Mouse (Mus musculus): ENCODE measurements around the gene Col11a2. TPM values are rescaled to one million over a fixed set of nuclear protein-coding genes. Genes with fewer than 3 reads are reported as not detected.
"Not testable (repeated sequence)": the region's sequence is repeated elsewhere in the genome, so short reads cannot be mapped to it uniquely, and the experiment has no call there.

Gene Col11a2
- total RNA-seq, 1 experiment: 1.4 TPM

GRCm38 (mm10) chr17:33998697-33999096, 40.5 kb upstream of the Col11a2 start:
- H3K9ac ChIP-seq (ENCODE audit: insufficient read depth, low read depth, low read length, poor library complexity, severe bottlenecking); in situ Hi-C loops (cut with MboI; ENCODE audit: low sequenced_read_pairs in 2 of 2, unreplicated experiment in 2 of 2); H3K4me3 ChIP-seq (ENCODE audit: insufficient read depth in 1 of 2, low read depth in 1 of 2, low read length in 2 of 2, poor library complexity in 1 of 2, severe bottlenecking in 1 of 2); H3K36me3 ChIP-seq (ENCODE audit: control insufficient read depth, insufficient read depth, low read length, poor library complexity, severe bottlenecking); H3K27ac ChIP-seq (ENCODE audit: insufficient read depth, low read depth, low read length, poor library complexity, severe bottlenecking); H3K4me1 ChIP-seq (ENCODE audit: control insufficient read depth in 2 of 2, insufficient read depth in 2 of 2, low read length in 2 of 2, poor library complexity in 1 of 2); H3K9me3 ChIP-seq (ENCODE audit: control insufficient read depth, insufficient read depth, low read depth, low read length); DNase-seq (ENCODE audit: low read depth, low spot score): not testable (repeated sequence)
- peak; percentile 88 for TF ChIP-seq ZNF384 (IDR thresholded peaks at IDR 0.05; ENCODE audit: low read depth, low read length)

GRCm38 (mm10) chr17:33999341-34000149, 39.7 kb upstream of the Col11a2 start:
- Histone ChIP-seq H3K9me3 (ENCODE audit: control insufficient read depth, insufficient read depth, low read depth, low read length) (no peaks in the 10 kb centered on the region), H3K4me1 (ENCODE audit: control insufficient read depth in 2 of 2, insufficient read depth in 2 of 2, low read length in 2 of 2, poor library complexity in 1 of 2) (no peaks in the 10 kb centered on the region), H3K4me3 (ENCODE audit: insufficient read depth in 1 of 2, low read depth in 1 of 2, low read length in 2 of 2, poor library complexity in 1 of 2, severe bottlenecking in 1 of 2) (peak overlapping the region; percentile 59 to 69), H3K27ac (ENCODE audit: insufficient read depth, low read depth, low read length, poor library complexity, severe bottlenecking) (no peak overlapping the region), H3K9ac (ENCODE audit: insufficient read depth, low read depth, low read length, poor library complexity, severe bottlenecking) (peak overlapping the region; percentile 69), H3K36me3 (ENCODE audit: control insufficient read depth, insufficient read depth, low read length, poor library complexity, severe bottlenecking) (peaks cover 3% of the 10 kb centered on the region; the same call in 1 of the 2 replicates)
- TF ChIP-seq MAFK (IDR thresholded peaks at IDR 0.05; ENCODE audit: insufficient read depth, low read depth, low read length) (no peak), CHD2 (IDR thresholded peaks at IDR 0.05; ENCODE audit: low read depth, low read length) (no peak), ZNF384 (IDR thresholded peaks at IDR 0.05; ENCODE audit: low read depth, low read length) (no peak), HCFC1 (IDR thresholded peaks at IDR 0.05; ENCODE audit: borderline replicate concordance, insufficient read depth, low read length) (no peak), ZC3H11A (IDR thresholded peaks at IDR 0.05; ENCODE audit: borderline replicate concordance, low read depth, low read length) (no peak)
- in situ Hi-C loops (cut with MboI; ENCODE audit: low sequenced_read_pairs in 2 of 2, unreplicated experiment in 2 of 2): no loop called here
- DNase-seq (ENCODE audit: low read depth, low spot score): no peak

- peak; percentile 60 for DNase-seq (ENCODE audit: low read depth, low spot score)
- peak within 1 kb of the TSS; percentile 59 to 69 for H3K4me3 ChIP-seq (ENCODE audit: insufficient read depth in 1 of 2, low read depth in 1 of 2, low read length in 2 of 2, poor library complexity in 1 of 2, severe bottlenecking in 1 of 2)
- in situ Hi-C loops (cut with MboI; ENCODE audit: low sequenced_read_pairs in 2 of 2, unreplicated experiment in 2 of 2): no loop called here
- peak within 1 kb of the TSS; percentile 69 for H3K9ac ChIP-seq (ENCODE audit: insufficient read depth, low read depth, low read length, poor library complexity, severe bottlenecking)
- no peaks in the 10 kb centered on the region for H3K4me1 ChIP-seq (ENCODE audit: control insufficient read depth in 2 of 2, insufficient read depth in 2 of 2, low read length in 2 of 2, poor library complexity in 1 of 2)
- no peak within 1 kb of the TSS for H3K27ac ChIP-seq (ENCODE audit: insufficient read depth, low read depth, low read length, poor library complexity, severe bottlenecking)
- no peaks in the 10 kb centered on the region for H3K9me3 ChIP-seq (ENCODE audit: control insufficient read depth, insufficient read depth, low read depth, low read length)
- TF ChIP-seq CHD2 (IDR thresholded peaks at IDR 0.05; ENCODE audit: low read depth, low read length) (peak; percentile 84), ZC3H11A (IDR thresholded peaks at IDR 0.05; ENCODE audit: borderline replicate concordance, low read depth, low read length) (no peak)
- H3K36me3 ChIP-seq (ENCODE audit: control insufficient read depth, insufficient read depth, low read length, poor library complexity, severe bottlenecking): peaks cover 3% of the 10 kb centered on the region; the same call in 1 of the 2 replicates
Observed at GRCm38 (mm10) chr17:34000150-34000537, 39.1 kb upstream of the Col11a2 start, which contains the start of gene H2-K1. H2-K1 (minus strand) TSS chr17:34000347.

GRCm38 (mm10) chr17:34000796-34001195, 38.4 kb upstream of the Col11a2 start:
- in situ Hi-C loops (cut with MboI; ENCODE audit: low sequenced_read_pairs in 2 of 2, unreplicated experiment in 2 of 2); H3K9ac ChIP-seq (ENCODE audit: insufficient read depth, low read depth, low read length, poor library complexity, severe bottlenecking); H3K9me3 ChIP-seq (ENCODE audit: control insufficient read depth, insufficient read depth, low read depth, low read length); DNase-seq (ENCODE audit: low read depth, low spot score); H3K36me3 ChIP-seq (ENCODE audit: control insufficient read depth, insufficient read depth, low read length, poor library complexity, severe bottlenecking); H3K4me3 ChIP-seq (ENCODE audit: insufficient read depth in 1 of 2, low read depth in 1 of 2, low read length in 2 of 2, poor library complexity in 1 of 2, severe bottlenecking in 1 of 2); H3K27ac ChIP-seq (ENCODE audit: insufficient read depth, low read depth, low read length, poor library complexity, severe bottlenecking); H3K4me1 ChIP-seq (ENCODE audit: control insufficient read depth in 2 of 2, insufficient read depth in 2 of 2, low read length in 2 of 2, poor library complexity in 1 of 2): not testable (repeated sequence)

GRCm38 (mm10) chr17:34003426-34003825, 35.8 kb upstream of the Col11a2 start:
- in situ Hi-C loops (cut with MboI; ENCODE audit: low sequenced_read_pairs in 2 of 2, unreplicated experiment in 2 of 2): no loop called here
- Histone ChIP-seq H3K9me3 (ENCODE audit: control insufficient read depth, insufficient read depth, low read depth, low read length) (no peaks in the 10 kb centered on the region), H3K36me3 (ENCODE audit: control insufficient read depth, insufficient read depth, low read length, poor library complexity, severe bottlenecking) (no peaks in the 10 kb centered on the region), H3K4me3 (ENCODE audit: insufficient read depth in 1 of 2, low read depth in 1 of 2, low read length in 2 of 2, poor library complexity in 1 of 2, severe bottlenecking in 1 of 2) (peak overlapping the region in 1 of 2 experiments; percentile 15; a peak in 1 of 4 replicates), H3K9ac (ENCODE audit: insufficient read depth, low read depth, low read length, poor library complexity, severe bottlenecking) (no peak overlapping the region), H3K27ac (ENCODE audit: insufficient read depth, low read depth, low read length, poor library complexity, severe bottlenecking) (no peak overlapping the region), H3K4me1 (ENCODE audit: control insufficient read depth in 2 of 2, insufficient read depth in 2 of 2, low read length in 2 of 2, poor library complexity in 1 of 2) (no peaks in the 10 kb centered on the region)
- DNase-seq (ENCODE audit: low read depth, low spot score): peak; percentile 47
- TF ChIP-seq ZNF384 (IDR thresholded peaks at IDR 0.05; ENCODE audit: low read depth, low read length) (no peak), HCFC1 (IDR thresholded peaks at IDR 0.05; ENCODE audit: borderline replicate concordance, insufficient read depth, low read length) (no peak), CHD2 (IDR thresholded peaks at IDR 0.05; ENCODE audit: low read depth, low read length) (no peak), ZC3H11A (IDR thresholded peaks at IDR 0.05; ENCODE audit: borderline replicate concordance, low read depth, low read length) (no peak), MAFK (IDR thresholded peaks at IDR 0.05; ENCODE audit: insufficient read depth, low read depth, low read length) (no peak)
